Mouse (Mus musculus) heart, postnatal 10 days (tissue): ENCODE data around the gene Gm20388. TPM values are rescaled to one million over a fixed set of nuclear protein-coding genes. Genes with fewer than 3 reads are reported as not detected.
"Not testable (repeated sequence)": the region's sequence is repeated elsewhere in the genome, so short reads cannot be mapped to it uniquely, and the experiment has no call there.

ENCODE experiments used
- DNase-seq, 2 experiments: peaks; one replicate each; pipeline ENCODE4 v3.0.0; 2021
- intact Hi-C: fragments of 180-260 bp; cut with DNase I; formaldehyde crosslinking; loops from one replicate; pipeline ENCODE4 v1.15.1; 2025
- total RNA-seq, 2 experiments: library from RNA; stranded (reverse); gene quantifications; 2 replicates each; pipeline ENCODE4 v1.2.3; 2021

The Gm20388 gene
- total RNA-seq, 2 experiments from 2014 or later = 2.0 to 2.2 TPM

- intact Hi-C loops = loop anchor here (5.0 kb wide), 1 partner anchor 33 kb away; no protein-coding TSS in a partner anchor
- no peak for DNase-seq
Observed at GRCm38 (mm10) chr8:121580465-121580864, 1669.8 kb downstream of the Gm20388 start.

DNA sequence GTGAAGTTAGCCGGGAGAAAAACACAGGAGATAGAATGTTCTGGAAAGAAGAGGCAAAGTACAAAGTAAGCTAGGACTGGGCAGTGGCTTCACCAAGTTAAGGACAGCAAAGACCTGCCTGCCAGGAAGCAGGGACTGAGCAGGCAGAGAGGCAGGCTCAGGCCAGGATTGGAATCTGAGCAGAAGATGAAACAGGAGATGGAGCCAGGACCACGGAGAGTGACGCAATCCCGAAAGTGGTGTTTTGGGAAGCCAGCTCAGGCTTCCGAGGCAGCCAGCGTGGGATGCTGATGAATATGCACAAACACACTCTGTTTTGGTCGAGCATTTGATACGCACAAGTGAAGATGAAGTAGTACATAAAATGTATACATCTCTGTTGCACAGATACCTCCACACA, 1673.0 kb downstream of the Gm20388 start:
- DNase-seq = no peak
- intact Hi-C loops = loop anchor here (5.0 kb wide), 1 partner anchor 36 kb away; no protein-coding TSS in a partner anchor

GRCm38 (mm10) chr8:121584730-121585129, 1674.1 kb downstream of the Gm20388 start:
- intact Hi-C loops = loop anchor here (5.0 kb wide), 1 partner anchor 37 kb away; no protein-coding TSS in a partner anchor
- no peak for DNase-seq

DNA sequence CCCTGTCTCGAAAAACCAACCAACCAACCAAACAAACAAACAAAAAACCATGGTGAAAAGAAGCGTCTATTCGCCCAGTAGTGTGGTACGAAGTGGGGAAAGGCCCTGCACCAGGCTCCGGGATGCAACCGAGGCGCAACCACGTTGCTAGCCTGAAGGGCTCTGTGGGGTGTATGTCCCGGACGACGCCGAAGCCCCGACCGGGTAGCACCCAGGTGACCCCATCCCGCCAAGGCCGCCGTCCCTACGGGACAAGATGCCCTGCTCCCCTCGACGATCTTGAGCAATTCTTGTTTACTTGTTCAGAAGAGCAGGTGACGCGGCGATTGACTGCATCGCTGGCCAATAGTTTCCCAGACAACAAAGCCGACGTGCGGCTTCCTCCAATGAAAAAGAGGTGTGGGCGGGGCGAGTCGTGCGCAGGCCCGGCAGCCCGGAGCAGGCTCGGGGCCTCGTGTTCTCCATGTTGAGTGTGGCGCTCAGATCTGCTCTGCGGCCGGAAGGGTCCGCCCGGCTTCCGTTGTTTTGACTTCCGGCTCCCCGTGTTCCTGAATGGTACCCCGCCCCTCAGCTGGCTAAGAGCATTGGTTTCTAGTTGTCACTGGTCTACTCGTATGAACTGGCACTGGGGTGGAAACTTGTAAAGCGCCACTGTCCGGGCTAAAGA, 1674.7 kb downstream of the Gm20388 start:
- DNase-seq = peak; percentile 100
- intact Hi-C loops = no loop called here

DNA sequence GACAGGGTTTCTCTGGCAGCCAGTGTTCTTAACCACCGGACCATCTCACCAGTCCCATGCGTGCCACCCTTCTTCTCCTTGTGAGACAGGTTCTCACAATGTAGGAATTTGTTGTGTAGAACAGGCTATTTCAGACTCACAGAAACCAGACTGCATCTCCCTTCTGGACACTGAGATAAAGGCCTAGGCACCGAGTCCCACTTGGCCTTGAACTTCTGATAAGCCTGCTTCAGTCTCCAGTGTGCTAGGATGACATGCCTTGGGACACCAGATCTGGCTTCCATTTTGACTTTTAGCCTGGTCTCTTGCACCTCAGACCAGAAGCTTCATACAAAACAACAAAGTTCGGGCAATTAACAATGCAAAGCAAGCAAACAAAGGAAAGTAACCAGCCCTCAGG, 1678.1 kb downstream of the Gm20388 start:
- intact Hi-C loops = no loop called here
- no peak for DNase-seq

- intact Hi-C loops = no loop called here
- no peak for DNase-seq
Observed at GRCm38 (mm10) chr8:121589205-121589726, 1678.6 kb downstream of the Gm20388 start.

DNA sequence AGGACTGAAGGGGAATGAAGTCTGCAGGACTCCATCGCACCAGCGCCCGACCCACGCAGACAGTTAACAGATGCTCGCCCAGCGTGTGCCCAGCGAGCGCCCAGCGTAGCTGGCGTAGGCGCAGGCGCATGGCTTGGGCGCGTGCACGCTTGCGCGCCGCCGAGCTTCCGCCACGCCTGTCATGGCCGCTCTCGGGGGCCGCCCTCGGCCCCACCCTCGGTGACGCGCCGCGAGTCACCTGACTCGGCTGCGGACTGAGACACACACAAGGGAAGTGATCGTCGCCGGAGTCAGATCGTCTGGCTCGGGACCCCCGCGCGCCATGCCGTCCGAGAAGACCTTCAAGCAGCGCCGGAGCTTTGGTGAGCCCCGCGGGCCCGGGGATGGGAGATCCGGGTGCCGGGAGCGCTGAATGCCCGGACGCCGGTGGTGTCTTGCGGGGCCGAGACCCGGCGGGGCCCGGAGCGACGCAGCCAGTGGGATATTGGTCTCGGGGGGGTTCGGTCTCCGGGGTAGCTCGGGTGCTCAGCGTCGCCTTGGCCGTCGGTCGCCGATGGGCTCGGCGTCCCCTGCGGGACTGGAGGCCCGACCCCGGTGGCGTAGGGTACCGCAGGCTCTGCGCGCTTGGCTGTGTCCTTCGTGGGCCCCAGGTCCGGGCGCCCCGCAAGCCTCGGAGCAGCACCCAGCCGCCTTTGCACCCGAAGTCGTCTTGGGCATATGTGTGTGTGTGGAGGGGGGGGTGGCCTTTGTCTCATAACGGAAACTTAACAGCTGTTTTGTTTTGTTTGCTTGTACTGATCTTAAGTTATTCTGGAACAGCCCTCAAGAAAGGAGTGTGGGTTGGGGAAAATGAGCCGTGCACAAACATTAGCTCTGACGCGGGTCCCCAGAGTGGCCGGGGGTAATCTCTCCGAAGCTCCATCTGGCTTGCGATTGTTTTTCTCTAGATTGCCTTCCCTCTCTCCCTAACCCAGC, 1679.8 kb downstream of the Gm20388 start, which contains the start of gene Map1lc3b:
TSS of gene Map1lc3b (plus strand) at position 159 of the 975 bp plus-strand sequence.
- peak; percentile 97 for DNase-seq
- intact Hi-C loops = no loop called here

DNA sequence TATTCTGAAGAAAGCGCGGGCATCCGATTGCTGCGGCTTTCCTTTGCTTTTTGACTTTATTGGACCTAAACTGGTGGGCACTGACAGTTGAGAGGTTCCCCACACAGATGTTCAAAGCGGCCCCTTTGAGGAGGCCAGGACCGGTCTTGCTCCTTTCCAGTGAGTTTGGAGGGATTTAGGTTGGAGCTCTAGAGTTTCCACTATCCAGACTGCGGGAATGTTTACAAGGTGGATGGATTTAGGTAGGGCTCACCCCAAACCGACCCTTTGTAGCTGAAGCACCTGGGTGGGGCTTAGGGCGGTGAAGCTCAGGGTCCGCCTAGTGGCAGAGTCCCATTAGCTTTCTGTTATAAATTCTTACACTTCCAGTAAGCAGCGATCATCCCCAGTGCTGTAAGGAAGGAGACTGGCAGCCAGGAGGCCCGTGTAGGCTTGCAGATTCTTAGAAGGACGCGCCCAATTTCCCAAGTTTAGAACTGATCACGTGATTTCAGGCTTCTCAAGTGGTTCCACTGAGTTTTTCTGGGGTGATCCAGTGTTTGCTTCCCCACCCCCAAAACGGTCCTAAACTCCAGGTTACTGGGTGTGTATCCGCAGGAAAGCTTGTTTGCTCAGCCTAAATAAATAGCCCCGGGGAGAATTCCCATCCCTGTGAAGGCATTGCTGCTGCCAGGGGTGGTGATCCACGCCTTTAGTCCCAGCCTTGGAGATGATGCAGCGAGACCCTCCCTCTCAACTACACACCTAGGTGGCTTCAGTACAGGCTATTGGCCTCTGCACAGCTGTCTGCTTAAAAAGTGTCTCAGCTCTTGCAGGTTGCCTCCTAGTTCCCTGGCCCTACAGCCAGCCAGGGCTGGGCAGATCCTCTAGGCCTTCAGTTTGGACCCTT, 1680.8 kb downstream of the Gm20388 start:
- DNase-seq = peak; percentile 64 to 67
- intact Hi-C loops = no loop called here

GRCm38 (mm10) chr8:121593293-121593692, 1682.7 kb downstream of the Gm20388 start:
- intact Hi-C loops = no loop called here
- DNase-seq = no peak

DNA sequence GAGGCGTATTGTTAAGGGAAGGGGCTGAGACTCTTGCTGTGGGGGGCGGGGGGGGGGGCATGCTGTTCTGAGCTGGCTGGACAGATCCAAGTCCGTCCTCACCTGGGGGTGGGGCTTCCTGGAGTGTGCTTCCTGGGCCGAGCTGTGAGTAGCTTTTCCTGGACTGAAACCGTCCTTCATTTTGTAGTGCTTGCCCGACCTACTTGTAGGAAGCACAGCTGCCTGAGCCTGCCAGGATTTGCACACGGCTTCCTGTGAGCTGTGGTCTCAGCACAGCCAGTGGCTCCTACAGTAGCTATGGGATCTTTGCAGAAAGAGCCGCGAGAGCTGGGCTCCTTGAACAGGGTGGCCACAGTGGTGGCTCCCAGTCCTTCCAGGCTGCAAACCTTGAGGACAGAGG, 1683.3 kb downstream of the Gm20388 start:
- intact Hi-C loops = no loop called here
- peak; percentile 46 to 52 for DNase-seq

GRCm38 (mm10) chr8:121597492-121597891, 1686.9 kb downstream of the Gm20388 start:
- DNase-seq, intact Hi-C loops: not testable (repeated sequence)

GRCm38 (mm10) chr8:121598190-121598589, 1687.5 kb downstream of the Gm20388 start:
- DNase-seq = no peak
- intact Hi-C loops = loop anchor here (2.0 kb wide), 1 partner anchor 51 kb away; no protein-coding TSS in a partner anchor

GRCm38 (mm10) chr8:121598892-121599291, 1688.3 kb downstream of the Gm20388 start:
- intact Hi-C loops = loop anchor here (2.0 kb wide), 1 partner anchor 52 kb away; no protein-coding TSS in a partner anchor
- DNase-seq = peak; percentile 88 to 91

DNA sequence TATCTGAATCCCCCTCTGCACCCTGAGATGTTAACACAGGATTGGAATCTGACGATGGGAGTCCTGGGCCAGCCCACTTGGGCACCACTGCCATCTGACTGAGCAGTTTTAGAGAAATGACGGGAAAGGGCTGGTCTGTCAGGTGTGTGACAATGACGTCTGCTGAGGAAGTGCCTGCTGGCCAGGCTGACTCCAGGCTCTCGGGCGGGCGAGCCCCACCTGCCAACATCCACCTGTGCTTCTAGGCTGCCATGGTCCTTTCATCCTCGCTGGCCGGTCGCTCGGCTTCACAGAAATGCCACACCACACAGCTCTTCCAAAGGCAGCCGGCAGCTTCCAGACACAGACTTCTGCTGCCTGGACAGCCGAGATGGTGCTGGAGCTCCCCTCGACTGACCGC, 1689.2 kb downstream of the Gm20388 start:
- intact Hi-C loops = loop anchor here (2.0 to 10.0 kb wide), 3 partner anchors 53 to 245 kb away; partner anchors contain the start of gene Zcchc14
- DNase-seq = no peak

- DNase-seq = no peak
Observed at GRCm38 (mm10) chr8:121602411-121602810, 1691.8 kb downstream of the Gm20388 start.

GRCm38 (mm10) chr8:121602860-121603259, 1692.2 kb downstream of the Gm20388 start:
- peak; percentile 75 to 82 for DNase-seq
- intact Hi-C loops = loop anchor here (1.0 to 10.0 kb wide), 4 partner anchors 40 to 242 kb away; partner anchors contain the start of gene Zcchc14

More at GRCm38 (mm10) chr8:121602411-121602810, 1691.8 kb downstream of the Gm20388 start:
- intact Hi-C loops = loop anchor here (1.0 to 10.0 kb wide), 4 partner anchors 39 to 242 kb away; partner anchors contain the start of gene Zcchc14

- DNase-seq = no peak
- intact Hi-C loops = loop anchor here (2.0 to 10.0 kb wide), 3 partner anchors 51 to 241 kb away; partner anchors contain the start of gene Zcchc14
Observed at GRCm38 (mm10) chr8:121603801-121604200, 1693.2 kb downstream of the Gm20388 start.

GRCm38 (mm10) chr8:121607661-121608060, 1697.0 kb downstream of the Gm20388 start:
- intact Hi-C loops = loop anchor here (10.0 kb wide), 2 partner anchors 47 to 237 kb away; partner anchors contain the start of gene Zcchc14
- no peak for DNase-seq

GRCm38 (mm10) chr8:121609251-121609650, 1698.6 kb downstream of the Gm20388 start:
- intact Hi-C loops = loop anchor here (10.0 kb wide), 2 partner anchors 46 to 236 kb away; partner anchors contain the start of gene Zcchc14

More at GRCm38 (mm10) chr8:121609251-121609650, 1698.6 kb downstream of the Gm20388 start:
- no peak for DNase-seq
